Mouse (Mus musculus): ENCODE measurements around the gene Cnnm2. TPM values are rescaled to one million over a fixed set of nuclear protein-coding genes. Genes with fewer than 3 reads are reported as not detected.
A peak's percentile ranks its signal among the peaks of the same experiment; 100 is the strongest.

Gene Cnnm2
- polyA plus RNA-seq, 1 experiment = 8.1 TPM

DNA sequence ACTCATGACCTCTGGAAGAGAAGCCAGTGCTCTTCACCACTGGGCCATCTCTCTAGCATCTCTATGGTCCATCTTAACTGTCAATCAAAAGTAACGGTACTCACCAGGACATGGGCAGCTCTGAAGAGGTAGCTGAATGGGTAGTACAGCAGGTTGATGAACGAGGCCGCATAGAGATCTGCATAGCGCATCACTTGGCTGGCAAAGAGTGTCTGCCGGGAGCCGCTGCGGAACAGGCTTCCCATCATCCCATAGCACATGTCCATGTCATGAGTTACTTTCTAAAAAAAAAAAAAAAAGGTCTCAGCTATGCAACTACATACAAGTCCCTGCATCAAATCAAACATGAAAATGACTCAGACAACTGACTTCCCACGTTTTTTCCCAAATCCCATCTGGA lies 128.3 kb downstream of the Cnnm2 start:
- no peaks in the 10 kb centered on the region for H3K79me2 ChIP-seq (ENCODE audit: control insufficient read depth, insufficient read depth)
- no peaks in the 10 kb centered on the region for H3K27me3 ChIP-seq (ENCODE audit: control insufficient read depth, insufficient read depth, insufficient read length)
- no peak for TF ChIP-seq USF1 (IDR thresholded peaks at IDR 0.05; ENCODE audit: low read depth)
- TF ChIP-seq POLR2AphosphoS2 (IDR thresholded peaks at IDR 0.05; ENCODE audit: insufficient read length, low read depth) = no peak
- TF ChIP-seq E2F4 (IDR thresholded peaks at IDR 0.05; ENCODE audit: insufficient read depth) = no peak
- no peak for TF ChIP-seq TCF12 (IDR thresholded peaks at IDR 0.05; ENCODE audit: insufficient read depth, poor library complexity, severe bottlenecking)
- TF ChIP-seq TCF3 (IDR thresholded peaks at IDR 0.05; ENCODE audit: insufficient read length, low read depth) = no peak
- TF ChIP-seq REST (IDR thresholded peaks at IDR 0.05; ENCODE audit: insufficient read depth, insufficient read length) = no peak
- TF ChIP-seq MYOD1 (IDR thresholded peaks at IDR 0.05; ENCODE audit: control insufficient read depth in 1 of 3, insufficient read length in 2 of 3, low read depth in 2 of 3) = no peak
- no peak for TF ChIP-seq POLR2A (IDR thresholded peaks at IDR 0.05; ENCODE audit: insufficient read length, low read depth)
- TF ChIP-seq MAX (IDR thresholded peaks at IDR 0.05; ENCODE audit: low read depth) = no peak
- TF ChIP-seq CEBPB (IDR thresholded peaks at IDR 0.05; ENCODE audit: insufficient read depth, poor library complexity, severe bottlenecking) = no peak
- TF ChIP-seq MYOG (IDR thresholded peaks at IDR 0.05; ENCODE audit: control insufficient read depth in 1 of 3, insufficient read depth in 1 of 3, insufficient read length in 2 of 3, low read depth in 2 of 3) = no peak
- TF ChIP-seq SRF (IDR thresholded peaks at IDR 0.05; ENCODE audit: control insufficient read depth, insufficient read length, low read depth) = no peak
- peaks cover 58% of the 10 kb centered on the region for H3K36me3 ChIP-seq (ENCODE audit: control insufficient read depth, insufficient read depth)
- no peak overlapping the region for H3K4me3 ChIP-seq
- no peak overlapping the region for H3ac ChIP-seq (ENCODE audit: control insufficient read depth, insufficient read length)
- no peak overlapping the region for H3K4me2 ChIP-seq (ENCODE audit: low read depth)

DNA sequence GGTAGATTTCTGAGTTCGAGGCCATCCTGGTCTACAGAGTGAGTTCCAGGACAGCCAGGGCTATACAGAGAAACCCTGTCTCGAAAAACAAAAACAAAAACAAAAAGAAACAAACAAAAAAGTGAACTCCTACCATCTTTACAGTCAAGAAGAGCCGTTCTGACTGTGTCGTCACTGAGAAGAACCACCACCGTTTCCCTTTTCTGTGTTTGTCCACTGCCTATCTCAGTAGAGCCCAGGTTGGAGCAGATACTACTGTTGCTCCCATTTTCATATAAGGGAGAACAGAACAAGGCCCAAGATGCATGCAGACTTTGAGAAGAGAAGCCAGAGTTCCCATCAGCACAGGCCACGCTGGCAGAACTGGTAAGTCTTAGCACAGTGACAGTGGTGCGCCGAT lies 129.3 kb downstream of the Cnnm2 start:
- peaks cover 65% of the 10 kb centered on the region for H3K36me3 ChIP-seq (ENCODE audit: control insufficient read depth, insufficient read depth)
- no peaks in the 10 kb centered on the region for H3K27me3 ChIP-seq (ENCODE audit: control insufficient read depth, insufficient read depth, insufficient read length)
- H3K4me3 ChIP-seq = no peak overlapping the region
- no peak overlapping the region for H3K4me2 ChIP-seq (ENCODE audit: low read depth)
- no peak overlapping the region for H3ac ChIP-seq (ENCODE audit: control insufficient read depth, insufficient read length)
- no peaks in the 10 kb centered on the region for H3K79me2 ChIP-seq (ENCODE audit: control insufficient read depth, insufficient read depth)
- TF ChIP-seq POLR2A (IDR thresholded peaks at IDR 0.05; ENCODE audit: insufficient read length, low read depth) = no peak
- TF ChIP-seq POLR2AphosphoS2 (IDR thresholded peaks at IDR 0.05; ENCODE audit: insufficient read length, low read depth) = no peak
- no peak for TF ChIP-seq MYOD1 (IDR thresholded peaks at IDR 0.05; ENCODE audit: control insufficient read depth in 1 of 3, insufficient read length in 2 of 3, low read depth in 2 of 3)
- TF ChIP-seq TCF3 (IDR thresholded peaks at IDR 0.05; ENCODE audit: insufficient read length, low read depth) = no peak
- TF ChIP-seq MYOG (IDR thresholded peaks at IDR 0.05; ENCODE audit: control insufficient read depth in 1 of 3, insufficient read depth in 1 of 3, insufficient read length in 2 of 3, low read depth in 2 of 3) = no peak
- no peak for TF ChIP-seq CEBPB (IDR thresholded peaks at IDR 0.05; ENCODE audit: insufficient read depth, poor library complexity, severe bottlenecking)
- no peak for TF ChIP-seq SRF (IDR thresholded peaks at IDR 0.05; ENCODE audit: control insufficient read depth, insufficient read length, low read depth)
- TF ChIP-seq REST (IDR thresholded peaks at IDR 0.05; ENCODE audit: insufficient read depth, insufficient read length) = no peak
- no peak for TF ChIP-seq TCF12 (IDR thresholded peaks at IDR 0.05; ENCODE audit: insufficient read depth, poor library complexity, severe bottlenecking)
- no peak for TF ChIP-seq MAX (IDR thresholded peaks at IDR 0.05; ENCODE audit: low read depth)
- TF ChIP-seq E2F4 (IDR thresholded peaks at IDR 0.05; ENCODE audit: insufficient read depth) = no peak
- TF ChIP-seq USF1 (IDR thresholded peaks at IDR 0.05; ENCODE audit: low read depth) = no peak

DNA sequence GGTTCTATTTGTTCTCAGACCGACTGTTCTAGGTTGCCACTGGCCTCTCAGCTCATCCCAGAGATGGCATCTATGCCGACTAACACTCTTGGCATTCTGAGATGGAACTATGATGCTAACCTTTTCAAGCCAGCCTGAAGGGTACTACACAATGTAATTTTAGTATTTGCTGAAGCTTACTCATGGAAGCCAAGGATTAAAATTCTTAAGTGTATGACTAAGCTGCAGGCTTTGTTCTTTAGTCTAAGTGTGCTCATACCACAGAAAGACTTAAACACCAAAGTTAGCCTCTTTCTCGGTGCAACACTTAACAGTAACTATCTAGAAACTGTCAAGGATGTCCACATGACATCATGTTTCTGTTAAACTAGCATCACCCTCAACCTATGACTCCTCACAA lies 131.5 kb downstream of the Cnnm2 start:
- Histone ChIP-seq H3K27me3 (ENCODE audit: control insufficient read depth, insufficient read depth, insufficient read length) (no peaks in the 10 kb centered on the region), H3ac (ENCODE audit: control insufficient read depth, insufficient read length) (no peak overlapping the region), H3K79me2 (ENCODE audit: control insufficient read depth, insufficient read depth) (no peaks in the 10 kb centered on the region), H3K36me3 (ENCODE audit: control insufficient read depth, insufficient read depth) (peaks cover 63% of the 10 kb centered on the region), H3K4me3 (no peak overlapping the region), H3K4me2 (ENCODE audit: low read depth) (peak overlapping the region; percentile 0)
- no peak for TF ChIP-seq POLR2A (IDR thresholded peaks at IDR 0.05; ENCODE audit: insufficient read length, low read depth)

DNA sequence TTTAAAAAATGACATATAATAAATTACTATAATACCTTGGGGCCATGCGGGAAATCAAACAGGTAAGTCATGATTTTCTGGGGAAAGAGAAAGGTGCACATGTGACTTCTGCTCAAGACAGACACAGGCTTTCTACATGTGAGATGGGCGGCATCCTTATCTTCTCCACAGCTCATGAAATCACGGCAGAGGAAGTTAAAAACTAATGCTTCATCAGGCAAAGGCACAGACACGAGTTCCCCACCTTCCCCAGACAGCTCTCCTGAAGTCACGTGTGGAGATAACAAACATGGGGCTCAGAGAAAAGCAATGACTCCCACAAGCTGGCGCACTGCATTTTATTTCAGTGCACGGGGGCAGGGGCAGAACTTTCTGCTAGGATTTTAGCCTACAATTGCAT lies 132.1 kb downstream of the Cnnm2 start:
- no peak for TF ChIP-seq CEBPB (IDR thresholded peaks at IDR 0.05; ENCODE audit: insufficient read depth, poor library complexity, severe bottlenecking)
- Histone ChIP-seq H3K4me3 (no peak overlapping the region), H3ac (ENCODE audit: control insufficient read depth, insufficient read length) (no peak overlapping the region), H3K27me3 (ENCODE audit: control insufficient read depth, insufficient read depth, insufficient read length) (no peaks in the 10 kb centered on the region), H3K79me2 (ENCODE audit: control insufficient read depth, insufficient read depth) (no peaks in the 10 kb centered on the region), H3K36me3 (ENCODE audit: control insufficient read depth, insufficient read depth) (peaks cover 64% of the 10 kb centered on the region), H3K4me2 (ENCODE audit: low read depth) (no peak overlapping the region)

DNA sequence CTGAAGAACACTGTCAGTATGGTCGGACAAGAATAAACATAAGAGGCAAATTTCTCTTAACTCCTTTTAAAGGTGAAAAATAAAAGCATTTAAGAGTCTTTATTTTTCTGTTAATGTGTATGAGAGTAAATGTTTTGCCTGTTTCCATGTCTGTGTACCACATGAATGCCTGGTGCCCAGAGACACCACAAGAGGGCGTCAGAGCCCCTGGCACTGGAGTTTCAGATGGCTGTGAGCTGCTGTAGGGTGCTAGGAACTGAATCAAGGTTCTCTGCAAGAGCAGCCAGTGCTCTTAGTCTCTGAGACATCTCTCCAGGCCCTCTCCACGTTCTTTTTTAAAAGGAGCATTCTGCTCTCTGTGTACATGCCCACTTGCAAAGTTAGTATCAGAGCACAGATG lies 135.7 kb downstream of the Cnnm2 start:
- H3K79me2 ChIP-seq (ENCODE audit: control insufficient read depth, insufficient read depth) = no peaks in the 10 kb centered on the region
- TF ChIP-seq REST (IDR thresholded peaks at IDR 0.05; ENCODE audit: insufficient read depth, insufficient read length) (no peak), MYOG (IDR thresholded peaks at IDR 0.05; ENCODE audit: control insufficient read depth in 1 of 3, insufficient read depth in 1 of 3, insufficient read length in 2 of 3, low read depth in 2 of 3) (no peak), TCF12 (IDR thresholded peaks at IDR 0.05; ENCODE audit: insufficient read depth, poor library complexity, severe bottlenecking) (no peak), POLR2AphosphoS2 (IDR thresholded peaks at IDR 0.05; ENCODE audit: insufficient read length, low read depth) (no peak), USF1 (IDR thresholded peaks at IDR 0.05; ENCODE audit: low read depth) (no peak), MAX (IDR thresholded peaks at IDR 0.05; ENCODE audit: low read depth) (no peak), POLR2A (IDR thresholded peaks at IDR 0.05; ENCODE audit: insufficient read length, low read depth) (no peak), MYOD1 (IDR thresholded peaks at IDR 0.05; ENCODE audit: control insufficient read depth in 1 of 3, insufficient read length in 2 of 3, low read depth in 2 of 3) (no peak), SRF (IDR thresholded peaks at IDR 0.05; ENCODE audit: control insufficient read depth, insufficient read length, low read depth) (no peak), E2F4 (IDR thresholded peaks at IDR 0.05; ENCODE audit: insufficient read depth) (no peak), TCF3 (IDR thresholded peaks at IDR 0.05; ENCODE audit: insufficient read length, low read depth) (no peak), CEBPB (IDR thresholded peaks at IDR 0.05; ENCODE audit: insufficient read depth, poor library complexity, severe bottlenecking) (no peak)
- H3ac ChIP-seq (ENCODE audit: control insufficient read depth, insufficient read length) = no peak overlapping the region
- H3K4me3 ChIP-seq = no peak overlapping the region
- H3K36me3 ChIP-seq (ENCODE audit: control insufficient read depth, insufficient read depth) = peaks cover 30% of the 10 kb centered on the region
- H3K27me3 ChIP-seq (ENCODE audit: control insufficient read depth, insufficient read depth, insufficient read length) = no peaks in the 10 kb centered on the region
- no peak overlapping the region for H3K4me2 ChIP-seq (ENCODE audit: low read depth)
